Mouse (Mus musculus): ENCODE results near the gene Maz. TPM values are rescaled to one million over a fixed set of nuclear protein-coding genes. Genes with fewer than 3 reads are reported as not detected.

Maz gene
- total RNA-seq, 4 experiments from 2014 or later, result 67.1 to 73.4 (median 72.5) TPM

DNA sequence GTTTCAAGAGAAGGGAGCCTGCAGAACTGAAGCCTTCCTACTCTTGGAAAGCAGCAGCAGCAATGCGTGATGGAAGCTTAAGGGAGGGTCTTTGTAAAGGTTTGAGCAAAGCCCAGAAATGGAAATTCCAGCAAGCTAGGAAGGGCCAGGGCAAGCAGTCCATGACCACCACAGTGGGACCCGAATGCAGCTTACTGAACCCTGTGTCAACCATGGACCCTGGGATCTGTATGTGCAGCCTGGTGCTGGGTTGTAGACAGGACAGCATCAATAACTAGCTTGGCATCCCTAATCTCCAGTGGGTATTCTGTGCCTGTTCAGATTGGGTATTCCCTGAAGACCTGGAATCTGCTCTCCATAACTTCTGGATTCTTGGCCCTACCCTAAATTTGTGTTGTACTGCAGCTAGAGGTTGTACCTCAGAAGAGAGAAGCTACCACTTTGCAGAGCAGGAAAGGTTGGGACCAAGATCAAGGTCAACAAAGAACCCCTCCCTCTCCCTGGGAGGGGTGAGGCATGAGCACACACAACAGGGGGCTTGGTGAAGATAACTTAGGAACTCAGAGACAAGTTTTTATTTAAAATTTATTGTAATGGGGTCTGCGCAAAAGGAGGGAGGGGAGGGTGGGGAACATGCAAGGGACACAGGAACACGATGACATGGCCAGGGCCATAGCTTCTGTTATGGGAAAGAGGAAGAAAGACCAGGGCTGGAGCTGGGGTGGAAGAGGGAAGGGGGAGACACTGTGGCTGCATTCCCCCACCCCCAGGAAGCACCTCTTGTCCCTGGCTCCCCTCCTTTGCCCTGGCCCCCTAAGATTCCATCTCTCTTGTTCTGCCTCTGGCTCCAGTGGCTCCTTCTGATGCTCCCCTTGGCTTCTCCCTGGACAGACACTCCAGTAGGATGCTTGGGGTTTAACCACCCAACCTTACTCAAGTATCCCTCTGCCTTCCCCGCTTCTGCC is 5.0 kb downstream of the Maz start:
- DNase-seq (ENCODE audit: low spot score in 2 of 2), result no peak

GRCm38 (mm10) chr7:127020901-127021562 is 5.8 kb downstream of the Maz start, which contains the start of the genes Gm42742 and Prrt2:
Gene Gm42742 (minus strand): TSS chr7:127021097.
Gene Prrt2 (minus strand): TSS chr7:127021211.
- DNase-seq (ENCODE audit: low spot score in 2 of 2), result peak in 1 of 2 experiments; percentile 45

GRCm38 (mm10) chr7:127020491-127020890 is 6.3 kb downstream of the Maz start:
- no peak for DNase-seq (ENCODE audit: low spot score in 2 of 2)

DNA sequence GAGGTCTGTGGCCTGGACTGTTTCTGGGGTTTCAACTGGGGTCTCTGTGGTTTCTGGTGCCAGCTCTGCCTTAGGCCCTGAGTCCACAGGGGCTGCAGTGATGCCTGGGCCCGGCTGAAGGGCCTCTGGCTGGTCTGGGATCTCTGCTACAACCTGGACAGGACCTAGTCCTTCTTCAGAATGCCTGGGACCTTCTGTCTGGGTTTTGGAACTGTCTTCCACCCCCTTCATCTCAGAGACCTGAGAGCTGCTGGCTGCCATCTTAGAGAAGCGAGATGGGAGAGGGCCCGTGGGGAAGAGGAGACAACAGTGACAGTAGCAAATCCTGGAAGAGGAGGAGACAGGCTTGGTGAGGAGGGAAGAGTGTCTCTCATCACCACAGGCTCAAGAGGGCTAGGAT is 6.8 kb downstream of the Maz start:
- no peak for DNase-seq (ENCODE audit: low spot score in 2 of 2)

GRCm38 (mm10) chr7:127019306-127019960 is 7.4 kb downstream of the Maz start:
- no peak for DNase-seq (ENCODE audit: low spot score in 2 of 2)

DNA sequence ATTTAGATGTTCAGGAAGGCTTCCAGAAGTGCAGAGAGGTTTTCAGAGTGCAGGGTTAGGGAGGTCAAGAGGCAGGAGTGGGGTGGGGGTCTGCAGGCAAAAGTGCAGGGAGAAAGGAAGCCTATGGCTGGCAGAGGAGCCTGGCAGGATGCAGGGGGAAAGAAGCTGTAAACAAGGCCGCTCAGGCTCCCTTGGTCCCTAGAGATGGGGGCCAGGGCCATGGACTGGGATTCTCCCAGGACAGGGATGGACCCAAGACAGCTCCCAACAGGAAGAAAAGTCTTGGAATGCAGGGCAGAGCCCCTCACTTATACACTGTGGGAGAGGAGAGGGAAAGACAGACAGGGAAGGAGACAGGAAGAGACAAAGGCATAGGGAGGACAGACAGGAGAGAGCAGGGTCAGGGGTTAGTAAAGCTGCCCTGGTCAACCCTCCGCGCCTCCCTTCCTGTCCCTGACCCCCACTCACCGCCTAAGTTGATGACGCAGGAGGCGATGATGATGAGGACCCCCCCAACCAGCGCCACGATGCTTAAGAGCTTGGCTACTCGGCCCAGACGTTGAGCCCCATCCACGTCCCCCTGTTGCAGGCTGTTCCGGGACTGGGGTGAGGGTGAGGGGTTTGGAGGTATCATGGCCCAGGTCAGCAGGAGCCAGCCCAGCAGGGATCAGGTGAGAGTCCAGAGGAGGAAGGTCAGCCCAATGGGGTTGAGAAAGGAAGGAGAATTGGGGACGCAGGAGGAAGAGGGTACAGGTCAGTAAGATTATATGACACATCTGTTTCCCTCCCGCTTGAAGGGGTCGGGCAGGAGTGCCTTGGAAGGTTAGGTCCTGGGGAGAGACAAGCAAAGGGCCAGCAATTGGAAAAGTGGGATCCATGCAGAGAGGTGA is 8.2 kb downstream of the Maz start:
- DNase-seq (ENCODE audit: low spot score in 2 of 2), result no peak

- no peak for DNase-seq (ENCODE audit: low spot score in 2 of 2)
These were observed 8.9 kb downstream of the Maz start for GRCm38 (mm10) chr7:127017950-127018345.

DNA sequence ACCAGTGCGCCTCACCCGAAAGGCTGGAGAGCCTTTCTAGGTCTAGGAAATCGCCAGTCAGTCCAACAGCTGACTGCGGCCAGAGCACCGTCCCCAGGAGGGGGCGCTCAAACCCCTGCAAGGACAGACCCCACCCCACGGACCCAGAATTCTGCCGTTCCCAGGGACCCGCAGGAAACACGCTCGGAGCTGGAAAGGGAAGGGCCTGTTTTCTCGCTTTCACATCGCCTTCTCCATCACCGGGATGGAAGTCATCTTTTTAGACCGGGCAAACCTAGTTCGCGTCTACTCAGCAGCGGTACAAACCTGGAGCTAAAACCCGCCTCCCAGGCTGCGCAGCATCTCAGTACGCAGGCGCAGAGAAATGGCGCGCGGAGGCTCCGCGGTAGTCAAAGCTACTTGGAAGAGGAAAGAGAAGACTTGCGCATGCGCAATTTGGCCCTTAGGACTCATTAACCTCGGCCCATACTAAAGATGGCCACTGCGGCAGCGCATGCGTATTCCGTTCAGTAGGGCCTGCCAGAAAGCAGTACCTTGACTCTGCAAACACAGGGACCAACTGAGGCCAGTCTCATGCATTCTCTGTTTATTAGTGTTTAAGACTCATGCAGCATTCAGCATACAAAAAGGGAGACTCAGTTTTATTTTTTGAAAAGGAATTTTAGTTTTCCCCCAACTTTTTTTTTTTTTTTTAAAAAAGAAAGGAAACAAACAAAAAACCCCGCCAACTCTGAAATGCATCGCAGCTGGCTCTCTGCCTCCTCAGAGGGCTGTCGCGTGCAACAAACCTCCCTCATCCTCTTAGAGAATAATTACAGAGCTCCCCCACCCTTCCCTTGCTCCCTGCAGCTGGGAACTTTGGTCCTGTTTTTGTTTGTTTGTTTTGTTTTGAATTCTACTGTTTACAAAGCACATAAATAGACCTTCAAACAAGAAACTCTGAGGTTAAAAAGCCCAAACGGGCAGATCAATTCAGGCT is 9.6 kb downstream of the Maz start, which contains the start of gene Pagr1a:
Pagr1a (minus strand) TSS at position 382 of the 979 bp plus-strand sequence.
- DNase-seq (ENCODE audit: low spot score in 2 of 2), result peak; percentile 92 to 97

DNA sequence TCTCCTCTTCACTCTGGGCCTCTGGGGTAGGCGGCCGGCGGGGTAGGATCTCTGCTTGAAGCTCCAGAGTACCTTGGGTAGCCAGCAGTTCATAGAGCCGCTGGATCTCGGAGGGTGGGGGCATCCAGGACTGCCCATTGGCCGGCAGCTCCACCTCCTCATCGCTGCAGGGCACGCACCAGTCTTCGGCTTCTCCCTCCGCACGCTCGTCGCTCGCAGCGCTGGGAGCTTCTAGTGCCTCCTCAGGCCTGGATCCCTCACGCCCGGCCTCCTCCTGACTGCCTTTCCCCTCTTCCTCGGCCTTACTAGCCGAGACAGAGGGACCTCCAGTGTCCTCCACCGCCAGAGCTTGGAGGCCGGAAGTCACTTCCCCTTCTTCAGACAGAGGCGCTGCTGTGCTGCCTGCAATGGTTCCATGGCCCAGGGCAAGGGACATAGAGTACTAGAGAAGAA is 10.3 kb downstream of the Maz start:
- no peak for DNase-seq (ENCODE audit: low spot score in 2 of 2)

DNA sequence TGATC is 10.6 kb downstream of the Maz start, which contains the start of gene Pagr1b:
Pagr1b (minus strand) TSS at position 4 of the 5 bp plus-strand sequence.
- DNase-seq (ENCODE audit: low spot score in 2 of 2), result no peak

GRCm38 (mm10) chr7:127016081-127016480 is 10.8 kb downstream of the Maz start:
- DNase-seq (ENCODE audit: low spot score in 2 of 2), result no peak

DNA sequence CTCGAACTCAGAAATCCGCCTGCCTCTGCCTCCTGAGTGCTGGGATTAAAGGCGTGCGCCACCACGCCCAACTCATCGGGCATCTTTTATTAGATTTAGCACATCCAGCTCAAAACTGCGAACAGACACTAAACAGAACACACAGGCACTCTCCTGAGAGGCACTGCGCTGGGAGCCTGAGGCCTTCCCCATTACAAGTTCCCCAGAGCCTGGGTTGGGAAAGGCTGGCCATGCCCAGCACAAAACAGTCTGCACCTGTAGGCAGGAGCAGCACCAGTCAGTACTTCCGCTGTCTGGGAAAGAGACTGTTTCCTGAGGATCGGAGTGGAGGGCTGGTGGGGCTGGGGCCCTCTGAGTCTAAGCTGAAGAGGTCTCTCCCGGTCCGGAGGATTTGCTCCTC is 11.8 kb downstream of the Maz start:
- no peak for DNase-seq (ENCODE audit: low spot score in 2 of 2)

GRCm38 (mm10) chr7:127014320-127014719 is 12.5 kb downstream of the Maz start, which contains the start of gene Mvp:
Gene Mvp (minus strand): TSS chr7:127014621.
- peak; percentile 68 for DNase-seq (ENCODE audit: low spot score in 2 of 2)

DNA sequence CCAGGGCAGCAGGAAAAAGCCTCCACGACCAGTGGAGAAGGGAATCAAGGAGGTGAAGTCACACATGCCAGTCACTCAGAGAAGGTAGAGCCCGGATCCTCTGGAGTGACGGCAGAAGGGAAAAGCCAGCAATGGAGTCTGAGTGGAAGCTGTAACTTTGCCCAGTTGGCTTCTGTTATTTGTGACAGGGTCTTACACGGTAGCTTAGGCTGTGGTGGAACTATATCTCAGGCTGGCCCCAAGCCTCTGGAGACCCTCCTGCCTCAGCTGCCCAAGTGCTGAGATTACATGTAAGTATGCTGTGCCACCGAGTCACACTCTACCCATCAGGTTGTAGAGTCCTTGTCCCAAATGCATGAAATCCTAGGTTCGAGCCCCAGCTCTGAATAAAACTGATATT is 13.5 kb downstream of the Maz start:
- no peak for DNase-seq (ENCODE audit: low spot score in 2 of 2)

DNA sequence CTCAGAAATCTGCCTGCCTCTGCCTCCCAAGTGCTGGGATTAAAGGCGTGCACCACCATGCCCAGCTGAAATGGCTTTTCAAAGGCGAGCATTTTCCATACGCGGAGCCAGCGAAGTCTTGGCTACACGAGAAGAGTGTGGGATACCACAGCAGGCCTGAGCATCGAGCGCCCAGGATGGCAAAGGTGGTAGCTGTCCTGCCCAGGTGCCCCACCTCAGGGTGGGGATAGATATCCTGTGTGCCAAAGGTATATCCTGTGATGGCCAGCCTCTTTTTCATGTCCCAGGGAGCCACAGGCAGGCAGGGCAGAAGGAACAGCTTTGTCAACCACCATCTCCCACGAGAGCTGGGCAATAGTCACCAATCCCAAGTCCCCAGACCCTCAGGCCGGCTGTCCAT is 14.0 kb downstream of the Maz start:
- no peak for DNase-seq (ENCODE audit: low spot score in 2 of 2)

- DNase-seq (ENCODE audit: low spot score in 2 of 2), result no peak
These were observed 14.5 kb downstream of the Maz start for GRCm38 (mm10) chr7:127012374-127012773.

DNA sequence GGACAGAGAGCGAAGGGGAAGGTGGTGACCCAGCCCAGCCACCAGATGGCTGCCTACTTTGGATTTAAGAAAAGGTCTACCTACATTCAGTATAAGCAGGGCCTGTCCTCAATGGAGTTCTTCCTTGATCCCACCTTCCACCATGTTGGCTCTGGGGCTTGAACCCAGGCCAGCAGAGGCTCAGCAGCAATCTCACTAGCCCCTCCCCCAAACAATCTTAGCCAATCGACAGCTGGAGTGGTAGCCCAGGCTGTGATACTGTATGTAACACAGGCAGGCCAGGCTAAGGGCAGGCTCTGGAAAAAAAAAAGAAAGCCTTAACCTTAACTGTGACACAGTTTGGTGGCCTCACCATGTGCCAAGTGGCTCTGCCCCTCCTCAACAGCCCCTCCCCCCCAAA is 15.1 kb downstream of the Maz start:
- no peak for DNase-seq (ENCODE audit: low spot score in 2 of 2)

DNA sequence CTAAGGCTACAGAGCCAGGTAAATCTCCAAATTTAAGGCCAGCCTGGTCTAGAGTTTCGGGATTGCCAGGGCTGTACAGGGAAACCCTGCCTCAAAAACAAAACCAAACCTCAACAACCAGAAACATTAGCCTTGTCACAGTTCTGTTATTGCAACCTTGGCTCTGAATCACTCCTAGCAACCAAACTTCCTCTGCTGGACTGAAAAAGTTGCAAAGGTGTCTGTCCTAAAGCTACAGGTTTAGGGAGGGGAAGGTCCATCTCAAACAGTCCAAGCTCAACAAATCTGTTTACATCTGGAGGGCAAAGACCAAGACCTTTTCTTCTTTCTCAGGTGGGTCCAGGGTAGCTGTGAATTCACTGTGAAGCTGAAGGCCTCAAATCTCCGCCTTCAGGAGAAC is 15.8 kb downstream of the Maz start:
- no peak for DNase-seq (ENCODE audit: low spot score in 2 of 2)

DNA sequence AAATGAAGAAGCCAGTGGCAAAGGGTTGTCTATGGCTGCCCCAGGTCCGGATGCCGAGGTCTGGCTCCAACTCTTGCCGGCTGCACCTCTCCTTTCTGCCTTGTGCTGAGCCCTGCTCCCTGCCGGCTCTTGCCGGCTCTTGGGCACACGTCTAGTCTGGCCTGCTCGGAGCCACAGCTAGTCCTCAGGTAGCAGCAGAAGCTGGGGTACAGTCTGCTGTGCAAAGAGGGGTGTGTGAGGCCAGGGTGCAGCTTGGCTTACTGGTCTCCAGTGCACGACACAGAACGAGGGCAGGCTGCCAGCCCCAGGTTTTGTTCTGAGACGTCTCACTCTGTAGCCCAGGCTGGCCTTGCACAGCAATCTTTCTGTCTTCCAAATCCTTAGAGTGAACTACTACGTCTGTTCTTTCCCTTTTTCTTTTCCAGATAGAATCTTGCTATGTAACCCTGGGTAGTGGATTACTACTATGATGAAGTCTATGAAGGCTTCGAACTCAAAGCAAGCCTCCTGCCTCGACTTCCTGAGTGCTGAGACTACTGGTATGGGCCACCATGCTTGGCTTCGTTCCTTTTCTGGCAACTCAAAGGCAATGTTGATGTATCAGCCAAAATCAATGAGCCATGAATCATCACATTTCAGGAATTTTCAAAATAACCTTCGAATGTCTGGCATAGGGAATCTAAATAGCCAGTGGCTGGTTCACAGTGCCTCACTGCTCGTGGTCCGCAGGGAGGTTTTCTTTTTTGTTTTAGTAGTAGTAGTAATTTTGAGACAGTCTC is 17.3 kb downstream of the Maz start:
- no peak for DNase-seq (ENCODE audit: low spot score in 2 of 2)
